Mouse (Mus musculus) embryonic facial prominence, embryonic 13.5 days (tissue): Measurements from ENCODE around the gene Dlg5. TPM values are rescaled to one million over a fixed set of nuclear protein-coding genes. Genes with fewer than 3 reads are reported as not detected.

Experiments
- ATAC-seq: fragments of 200-750 bp; cut with Nextera tagmentation; 2 replicates; pipeline ENCODE4 v1.8.0; 2017; ENCODE audit warnings: low read depth; ENCODE audit not compliant: insufficient number of reproducible peaks, insufficient read depth, low FRiP score, low TSS enrichment
- H3K27ac ChIP-seq: fragments of 300-500 bp; sonication (generic); 2 replicates; pipeline ENCODE4 v1.5.1; 2015; ENCODE audit warnings: moderate library complexity, mild to moderate bottlenecking, inconsistent platforms
- H3K27me3 ChIP-seq: fragments of 300-500 bp; sonication (generic); 2 replicates; pipeline ENCODE4 v1.6.1; 2015; ENCODE audit warnings: mild to moderate bottlenecking, inconsistent platforms
- H3K36me3 ChIP-seq: fragments of 300-500 bp; sonication (generic); 2 replicates; pipeline ENCODE4 v1.6.1; 2015; ENCODE audit warnings: mild to moderate bottlenecking, inconsistent platforms
- H3K4me1 ChIP-seq: fragments of 300-500 bp; sonication (generic); 2 replicates; pipeline ENCODE4 v1.6.1; 2015; ENCODE audit warnings: inconsistent platforms
- H3K4me2 ChIP-seq: fragments of 300-500 bp; sonication (generic); 2 replicates; pipeline ENCODE4 v1.6.1; 2015; ENCODE audit warnings: moderate library complexity, mild to moderate bottlenecking, inconsistent platforms
- H3K4me3 ChIP-seq: fragments of 300-500 bp; sonication (generic); 2 replicates; pipeline ENCODE4 v1.5.1; 2015; ENCODE audit warnings: mild to moderate bottlenecking, inconsistent platforms
- H3K9ac ChIP-seq: fragments of 300-500 bp; sonication (generic); 2 replicates; pipeline ENCODE4 v1.6.1; 2015; ENCODE audit warnings: mild to moderate bottlenecking, inconsistent platforms
- H3K9me3 ChIP-seq: fragments of 300-500 bp; sonication (generic); 2 replicates; pipeline ENCODE4 v1.6.1; 2016; ENCODE audit warnings: inconsistent platforms
- WGBS: fragments of 180-500 bp; shearing (Covaris S2); methylation state at CpG from one replicate; pipeline ENCODE4 v1.1.7; 2015; ENCODE audit warnings: mixed read lengths; 5-methylcytosine and 5-hydroxymethylcytosine counted together
- polyA plus RNA-seq: library from polyadenylated mRNA; unstranded; fragments of >200 nt; fragmentation: Nextera tagmentation; extraction: Ambion mirVana; gene quantifications from 2 replicates; pipeline ENCODE4 v1.2.1, GENCODE M21; 2015

Dlg5 gene
- polyA plus RNA-seq, 1 experiment from 2014 or later = 27.3 TPM

DNA sequence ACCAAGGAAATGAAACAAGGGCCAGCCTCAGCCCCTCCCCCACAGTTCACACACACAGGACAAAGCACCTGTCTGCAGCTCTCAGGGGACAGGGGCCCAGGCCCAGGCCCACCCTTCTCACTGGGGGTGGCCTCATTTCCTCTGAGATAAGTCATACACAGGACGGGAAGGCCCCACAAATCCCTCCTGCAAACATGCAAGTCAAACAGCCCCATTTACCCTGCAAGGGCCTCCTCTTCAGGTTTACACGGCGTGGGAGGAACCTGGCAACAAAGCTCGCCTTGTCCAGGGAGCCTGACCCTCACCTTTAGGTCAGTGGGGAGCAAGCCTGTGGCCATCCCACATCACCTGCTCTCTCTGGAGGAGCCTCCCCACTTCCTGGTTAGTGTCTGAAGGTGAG, 60.2 kb downstream of the Dlg5 start:
- no peak for ATAC-seq
- Histone ChIP-seq H3K27ac (peak overlapping the region; percentile 33; the same call in 1 of the 2 replicates), H3K4me2 (no peak overlapping the region), H3K4me1 (peaks cover 18% of the 10 kb centered on the region), H3K4me3 (no peak overlapping the region), H3K9me3 (no peaks in the 10 kb centered on the region), H3K27me3 (no peaks in the 10 kb centered on the region), H3K9ac (no peak overlapping the region), H3K36me3 (peaks cover 48% of the 10 kb centered on the region)
- WGBS = 39% methylated on average over 4 of the region's 4 CpGs

DNA sequence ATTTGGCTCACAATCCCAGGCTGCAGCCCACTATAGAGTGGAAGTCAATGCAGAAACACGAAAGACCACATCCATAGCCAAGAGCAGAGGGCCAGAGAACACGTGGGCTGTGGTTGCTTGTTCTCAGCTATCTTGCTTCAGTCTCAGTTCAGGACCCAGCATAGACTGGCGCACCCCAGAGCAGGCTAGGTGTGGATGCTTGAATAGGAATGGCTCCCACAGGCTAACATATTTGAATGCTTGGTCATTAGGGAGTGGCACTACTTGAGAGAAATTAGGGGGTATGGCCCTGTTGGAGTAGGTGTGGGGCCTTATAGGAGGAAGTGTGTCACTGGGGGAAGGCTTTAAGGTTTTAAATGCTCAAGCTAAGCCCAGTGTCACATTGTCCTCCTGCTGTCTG, 62.8 kb downstream of the Dlg5 start:
- WGBS = 83% methylated on average over 3 of the region's 3 CpGs
- peaks cover 29% of the 10 kb centered on the region for H3K36me3 ChIP-seq
- H3K9ac ChIP-seq = no peak overlapping the region
- no peaks in the 10 kb centered on the region for H3K9me3 ChIP-seq
- no peaks in the 10 kb centered on the region for H3K27me3 ChIP-seq
- H3K4me2 ChIP-seq = no peak overlapping the region
- peaks cover 18% of the 10 kb centered on the region for H3K4me1 ChIP-seq
- 0 out of 2 replicates have a peak overlapping the region, but pooled peaks have one; percentile 60 for H3K27ac ChIP-seq
- H3K4me3 ChIP-seq = no peak overlapping the region
- ATAC-seq = no peak

DNA sequence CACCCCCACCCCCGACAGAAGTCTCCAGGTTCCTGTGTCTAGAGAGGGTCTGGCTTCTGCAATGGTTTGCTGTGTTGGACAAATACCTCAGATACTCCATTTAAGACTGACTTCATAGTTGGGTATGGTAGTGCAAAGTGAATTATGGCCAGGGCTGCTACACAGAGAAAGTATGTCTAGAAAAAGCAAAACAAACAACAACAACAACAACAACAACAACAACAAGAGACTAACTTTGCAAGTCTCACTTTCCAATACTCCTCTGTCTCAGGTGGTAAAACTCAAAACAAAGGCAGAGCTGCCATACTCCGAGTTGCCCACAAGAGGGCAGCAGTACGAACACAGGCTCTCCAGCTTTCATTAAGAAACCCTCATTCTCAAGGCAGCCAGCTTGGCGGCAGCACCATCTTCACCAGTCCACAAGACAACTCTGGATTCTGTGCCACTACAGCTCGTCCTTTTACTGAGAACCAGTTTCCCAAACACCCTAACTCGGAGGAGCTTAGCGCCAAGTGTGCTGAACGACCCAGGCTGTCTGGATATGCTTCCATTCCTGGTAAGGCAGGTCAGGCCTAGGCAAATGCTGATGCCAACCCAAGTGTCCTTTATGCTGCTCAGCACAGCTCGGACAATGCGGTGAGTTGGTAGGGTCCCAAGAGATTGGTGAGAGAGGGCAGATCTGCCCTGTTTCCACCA, 63.8 kb downstream of the Dlg5 start:
- H3K27ac ChIP-seq = peak overlapping the region; percentile 60; the same call in 1 of the 2 replicates
- no peak for ATAC-seq
- H3K9ac ChIP-seq = peak overlapping the region; percentile 40
- peaks cover 18% of the 10 kb centered on the region for H3K4me1 ChIP-seq
- WGBS = 31% methylated on average over 10 of the region's 10 CpGs
- no peak overlapping the region for H3K4me3 ChIP-seq
- no peaks in the 10 kb centered on the region for H3K27me3 ChIP-seq
- no peak overlapping the region for H3K4me2 ChIP-seq
- H3K9me3 ChIP-seq = no peaks in the 10 kb centered on the region
- peaks cover 27% of the 10 kb centered on the region for H3K36me3 ChIP-seq

DNA sequence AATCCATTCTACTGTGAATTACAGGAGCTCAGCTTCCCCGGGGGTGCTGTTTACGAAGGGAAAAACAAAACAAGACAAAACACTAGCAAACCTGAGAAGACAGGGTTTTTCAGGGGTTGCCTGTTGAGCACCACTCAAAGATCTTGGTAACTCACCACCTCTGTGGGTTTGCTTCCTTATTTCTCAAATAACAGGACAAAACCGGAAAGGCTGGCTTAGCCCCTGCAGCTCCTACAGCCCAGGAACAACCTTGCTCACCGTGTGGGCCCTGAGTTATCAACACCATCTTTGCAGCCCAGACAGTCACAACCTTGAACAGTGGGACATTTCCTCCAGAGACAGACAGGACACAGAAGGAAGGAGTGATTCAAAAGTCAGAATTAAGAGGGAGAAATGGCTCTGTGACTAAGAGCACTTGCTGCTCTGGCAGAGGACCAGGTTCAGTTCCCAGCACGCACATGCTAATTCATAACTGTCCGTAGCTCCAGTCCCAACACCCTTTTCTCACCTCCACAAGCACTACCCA, 66.2 kb downstream of the Dlg5 start:
- no peak overlapping the region for H3K9ac ChIP-seq
- ATAC-seq = no peak

DNA sequence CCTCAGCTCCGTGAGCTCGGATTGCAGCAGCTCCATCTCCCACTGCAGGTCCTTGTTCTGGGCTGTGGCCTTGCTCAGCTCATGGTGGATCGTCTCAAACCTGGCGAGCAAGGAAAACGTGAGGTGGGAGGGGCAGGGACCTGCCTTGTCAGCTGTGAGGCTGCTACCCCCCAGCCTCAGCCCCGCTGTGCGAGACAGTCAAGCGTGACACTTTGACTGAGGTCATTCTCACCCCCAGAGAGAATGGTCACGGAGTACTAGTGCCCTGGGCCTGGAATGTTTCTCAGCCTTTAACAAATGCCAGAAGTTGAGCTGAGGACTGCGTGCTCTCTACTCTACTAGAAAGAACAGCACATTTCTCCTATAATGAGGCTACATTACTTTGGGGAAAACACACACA, 69.1 kb downstream of the Dlg5 start:
- H3K27me3 ChIP-seq = no peaks in the 10 kb centered on the region
- H3K4me2 ChIP-seq = no peak overlapping the region
- no peak overlapping the region for H3K4me3 ChIP-seq
- no peak overlapping the region for H3K27ac ChIP-seq
- H3K9ac ChIP-seq = no peak overlapping the region
- H3K4me1 ChIP-seq = no peaks in the 10 kb centered on the region
- peaks cover 58% of the 10 kb centered on the region for H3K36me3 ChIP-seq
- H3K9me3 ChIP-seq = no peaks in the 10 kb centered on the region
- WGBS = 68% methylated on average over 10 of the region's 10 CpGs
- ATAC-seq = no peak

More for the DNA sequence above, 66.2 kb downstream of the Dlg5 start:
- no peak overlapping the region for H3K4me2 ChIP-seq
- H3K27ac ChIP-seq = peak overlapping the region; percentile 14; the same call in 1 of the 2 replicates
- 65% methylated on average over 6 of the region's 6 CpGs for WGBS
- no peak overlapping the region for H3K4me3 ChIP-seq
- no peaks in the 10 kb centered on the region for H3K9me3 ChIP-seq
- no peaks in the 10 kb centered on the region for H3K27me3 ChIP-seq
- H3K36me3 ChIP-seq = peaks cover 32% of the 10 kb centered on the region
- H3K4me1 ChIP-seq = peaks cover 12% of the 10 kb centered on the region

DNA sequence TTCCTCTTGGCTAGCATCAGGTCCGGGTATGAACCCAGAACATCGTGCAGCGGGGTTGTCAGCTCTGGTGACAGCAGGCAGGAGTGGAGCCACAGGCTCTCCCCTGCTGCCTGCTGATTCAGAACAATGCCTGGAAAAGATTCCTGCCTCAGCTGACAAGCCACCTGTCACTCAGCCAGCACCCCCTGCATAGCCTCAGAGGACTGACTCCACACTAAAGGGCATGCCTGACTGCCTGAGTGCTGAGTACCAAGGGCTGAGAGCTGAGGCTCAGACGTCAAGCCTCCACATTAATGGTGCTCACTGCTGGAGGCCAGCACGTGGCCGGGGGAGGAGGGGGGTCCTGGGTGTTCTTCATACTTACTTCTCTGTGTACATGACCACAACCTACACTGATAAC, 72.4 kb downstream of the Dlg5 start:
- H3K9ac ChIP-seq = no peak overlapping the region
- H3K27me3 ChIP-seq = no peaks in the 10 kb centered on the region
- no peaks in the 10 kb centered on the region for H3K9me3 ChIP-seq
- H3K4me2 ChIP-seq = no peak overlapping the region
- ATAC-seq = no peak
- H3K27ac ChIP-seq = no peak overlapping the region
- H3K4me3 ChIP-seq = no peak overlapping the region
- WGBS = 70% methylated on average over 6 of the region's 6 CpGs
- H3K36me3 ChIP-seq = peaks cover 91% of the 10 kb centered on the region
- no peaks in the 10 kb centered on the region for H3K4me1 ChIP-seq

DNA sequence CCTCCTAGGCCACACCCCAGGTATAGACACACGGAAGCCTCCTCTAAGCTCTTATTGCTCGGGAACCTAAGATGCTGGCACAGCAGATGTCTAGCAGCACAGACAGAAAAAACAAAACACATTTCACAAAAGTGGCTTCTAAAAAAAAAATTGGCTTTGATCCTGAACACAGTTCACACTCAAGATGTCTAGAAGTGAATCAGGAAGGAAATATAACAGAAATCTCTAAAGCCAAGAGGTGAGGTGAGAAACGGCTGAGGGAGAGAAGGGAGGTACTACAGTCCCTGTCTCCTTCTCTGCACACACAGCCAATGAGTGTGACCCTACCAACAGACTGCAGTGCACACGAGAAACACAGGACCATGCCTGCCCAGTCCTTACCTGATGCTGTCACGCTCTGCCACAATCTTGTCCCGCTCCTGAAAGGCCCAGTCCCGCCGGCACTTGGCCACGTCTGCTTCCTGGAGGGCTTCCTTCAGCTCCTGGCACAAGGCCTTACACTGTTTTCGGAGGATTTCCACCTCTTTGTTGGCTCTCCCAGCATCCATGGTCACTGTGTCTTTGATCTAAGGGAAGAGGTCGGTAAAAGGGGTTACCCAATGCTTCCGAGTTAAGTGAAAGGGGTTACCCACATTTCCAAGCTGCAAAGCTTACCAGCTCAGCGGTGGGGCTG, 73.9 kb downstream of the Dlg5 start:
- WGBS = 82% methylated on average over 13 of the region's 13 CpGs
- no peaks in the 10 kb centered on the region for H3K4me1 ChIP-seq
- peaks cover 96% of the 10 kb centered on the region for H3K36me3 ChIP-seq

DNA sequence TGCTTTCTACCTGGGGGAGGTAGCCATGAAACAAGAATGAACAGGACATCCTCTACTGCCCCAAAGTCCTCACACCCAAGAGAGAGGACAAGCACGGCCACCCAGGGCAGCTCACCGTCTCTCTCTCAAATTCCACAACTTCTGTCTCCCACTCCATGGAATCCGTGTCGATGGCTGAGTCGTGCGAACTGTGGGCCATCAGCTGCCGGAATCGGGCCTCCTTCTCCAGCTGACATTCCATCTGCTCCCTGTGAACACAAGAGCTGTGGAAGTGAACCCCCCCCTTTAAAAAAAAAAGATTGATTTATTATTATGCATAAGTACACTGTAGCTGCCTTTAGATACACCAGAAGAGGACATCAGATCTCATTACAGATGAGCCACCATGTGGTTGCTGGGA, 79.7 kb downstream of the Dlg5 start:
- no peak overlapping the region for H3K4me3 ChIP-seq
- no peak overlapping the region for H3K4me2 ChIP-seq
- H3K27ac ChIP-seq = no peak overlapping the region
- WGBS = 92% methylated on average over 8 of the region's 8 CpGs
- H3K27me3 ChIP-seq = no peaks in the 10 kb centered on the region
- H3K36me3 ChIP-seq = peaks cover 98% of the 10 kb centered on the region
- no peak overlapping the region for H3K9ac ChIP-seq
- H3K9me3 ChIP-seq = no peaks in the 10 kb centered on the region
- no peak for ATAC-seq
- H3K4me1 ChIP-seq = no peaks in the 10 kb centered on the region

More for the DNA sequence above, 73.9 kb downstream of the Dlg5 start:
- Histone ChIP-seq H3K4me2 (no peak overlapping the region), H3K27me3 (no peaks in the 10 kb centered on the region), H3K27ac (no peak overlapping the region), H3K9me3 (no peaks in the 10 kb centered on the region), H3K4me3 (no peak overlapping the region), H3K9ac (no peak overlapping the region)
- ATAC-seq = no peak

DNA sequence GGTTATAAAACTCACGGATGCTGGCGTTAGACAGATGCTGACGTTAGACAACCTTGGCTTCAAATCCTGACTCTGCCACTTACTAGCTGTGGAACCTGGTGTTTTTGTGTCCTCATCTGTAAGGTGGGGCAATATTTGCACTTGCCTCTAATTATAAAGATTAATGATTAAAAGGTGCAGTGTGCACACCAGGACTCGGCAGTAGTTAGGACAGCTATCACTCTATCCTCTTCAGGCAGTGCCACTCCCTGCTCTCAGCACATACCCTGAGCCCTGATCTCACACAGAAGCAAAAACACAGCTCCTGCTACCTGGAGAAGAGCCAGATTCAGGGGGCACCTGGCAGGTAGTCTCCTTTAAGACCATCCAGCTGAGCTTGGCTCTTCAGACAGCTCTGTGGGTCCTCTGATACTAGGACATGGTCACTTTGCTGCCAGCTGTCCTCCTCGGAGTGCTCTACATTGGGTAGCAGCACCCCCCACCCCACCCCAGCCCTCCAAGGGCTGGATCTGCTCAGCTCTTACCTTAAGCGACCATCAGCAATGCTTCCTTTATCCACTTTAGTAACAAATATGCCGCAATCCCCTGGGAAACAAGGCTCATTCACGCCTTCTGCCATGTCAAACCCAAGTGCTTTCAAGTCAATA, 80.9 kb downstream of the Dlg5 start:
- no peaks in the 10 kb centered on the region for H3K9me3 ChIP-seq
- no peak overlapping the region for H3K4me3 ChIP-seq
- WGBS = 91% methylated on average over 8 of the region's 8 CpGs
- no peaks in the 10 kb centered on the region for H3K27me3 ChIP-seq
- peaks cover 98% of the 10 kb centered on the region for H3K36me3 ChIP-seq
- no peak overlapping the region for H3K4me2 ChIP-seq
- H3K9ac ChIP-seq = no peak overlapping the region
- H3K4me1 ChIP-seq = no peaks in the 10 kb centered on the region
- ATAC-seq = no peak
- no peak overlapping the region for H3K27ac ChIP-seq

DNA sequence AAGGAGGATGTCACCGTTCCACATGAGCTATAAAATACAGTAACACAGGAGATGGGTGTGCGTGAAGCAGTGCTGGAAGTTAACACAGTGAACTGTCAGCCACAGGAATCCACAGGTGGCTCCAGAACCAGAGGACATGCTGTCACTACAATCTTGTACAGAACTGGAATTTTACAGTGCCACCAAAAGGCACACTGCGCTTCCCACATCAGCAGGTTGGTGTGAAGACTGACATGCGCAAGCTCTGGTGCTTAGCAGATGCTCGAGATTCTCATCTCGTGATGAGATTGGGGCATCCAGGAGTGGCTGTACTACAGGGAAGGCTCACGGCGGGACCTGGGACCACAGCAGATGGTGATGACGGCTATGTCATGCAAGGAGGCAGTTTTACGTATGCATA, 82.9 kb downstream of the Dlg5 start:
- no peak for ATAC-seq
- H3K9me3 ChIP-seq = no peaks in the 10 kb centered on the region
- no peaks in the 10 kb centered on the region for H3K27me3 ChIP-seq
- no peak overlapping the region for H3K4me2 ChIP-seq
- peaks cover 98% of the 10 kb centered on the region for H3K36me3 ChIP-seq
- no peak overlapping the region for H3K4me3 ChIP-seq
- H3K4me1 ChIP-seq = no peaks in the 10 kb centered on the region
- H3K9ac ChIP-seq = no peak overlapping the region
- 94% methylated on average over 10 of the region's 10 CpGs for WGBS
- no peak overlapping the region for H3K27ac ChIP-seq

DNA sequence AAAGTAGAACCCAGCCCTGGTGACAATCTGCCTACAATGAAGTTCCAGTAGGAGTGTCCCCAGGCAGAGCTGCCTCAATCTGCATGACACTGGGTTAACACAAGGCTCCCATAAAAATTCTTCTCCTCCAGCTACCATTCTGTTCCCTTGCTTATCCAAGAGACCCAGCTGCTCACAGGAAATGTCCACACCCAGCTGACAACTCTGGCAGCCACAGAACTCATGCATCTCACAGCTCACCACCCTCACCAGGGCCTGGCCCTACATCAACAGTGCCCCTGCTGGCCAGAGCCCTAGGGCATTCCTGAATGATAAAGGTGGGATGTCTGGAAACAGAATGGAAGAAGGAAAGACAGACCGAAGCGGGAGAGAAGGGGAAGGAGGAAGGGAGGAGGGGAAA, 96.8 kb downstream of the Dlg5 start:
- Histone ChIP-seq H3K9me3 (no peaks in the 10 kb centered on the region), H3K4me2 (no peak overlapping the region), H3K27me3 (no peaks in the 10 kb centered on the region), H3K4me1 (peaks cover 5% of the 10 kb centered on the region; the same call in 1 of the 2 replicates), H3K9ac (no peak overlapping the region), H3K27ac (no peak overlapping the region), H3K4me3 (no peak overlapping the region), H3K36me3 (peaks cover 98% of the 10 kb centered on the region)
- no peak for ATAC-seq
- WGBS = 66% methylated on average over 2 of the region's 2 CpGs
